Mouse (Mus musculus): Measurements from ENCODE around the gene Man1b1. TPM values are rescaled to one million over a fixed set of nuclear protein-coding genes. Genes with fewer than 3 reads are reported as not detected.

The Man1b1 gene
- polyA plus RNA-seq, 1 experiment from 2014 or later: 53.2 TPM

- Histone ChIP-seq H3K36me3 (no peaks in the 10 kb centered on the region), H3K27ac (no peak overlapping the region), H3K27me3 (peaks cover 89% of the 10 kb centered on the region), H3K4me3 (replicated peaks) (peak overlapping the region; percentile 40), H3K4me2 (peak overlapping the region; percentile 61), H3K4me1 (peaks cover 30% of the 10 kb centered on the region), H3K9ac (0 out of 2 replicates have a peak overlapping the region, but pooled peaks have one; percentile 17), H3K9me3 (replicated peaks) (no peaks in the 10 kb centered on the region)
- peak; percentile 23; the same call in 1 of the 2 replicates for ATAC-seq (replicated peaks; ENCODE audit: low FRiP score)
- 2% methylated on average over 40 of the region's 43 CpGs for whole genome bisulfite sequencing
Measured at GRCm38 (mm10) chr2:25292054-25292544, 40.0 kb upstream of the Man1b1 start.

- Histone ChIP-seq H3K27ac (no peak overlapping the region), H3K9ac (0 out of 2 replicates have a peak overlapping the region, but pooled peaks have one; percentile 17), H3K9me3 (replicated peaks) (no peaks in the 10 kb centered on the region), H3K4me2 (peak overlapping the region; percentile 61; the same call in 1 of the 2 replicates), H3K36me3 (no peaks in the 10 kb centered on the region), H3K27me3 (peaks cover 91% of the 10 kb centered on the region), H3K4me1 (peaks cover 30% of the 10 kb centered on the region), H3K4me3 (replicated peaks) (no peak overlapping the region)
- 5% methylated on average over 1 of the region's 1 CpGs for WGBS
- no peak for ATAC-seq (replicated peaks; ENCODE audit: low FRiP score)
Measured at GRCm38 (mm10) chr2:25292856-25293255, 39.3 kb upstream of the Man1b1 start.

GRCm38 (mm10) chr2:25293706-25294105 is 38.4 kb upstream of the Man1b1 start:
- H3K4me1 ChIP-seq: peaks cover 30% of the 10 kb centered on the region
- peaks cover 83% of the 10 kb centered on the region for H3K27me3 ChIP-seq
- H3K4me3 ChIP-seq (replicated peaks): no peak overlapping the region
- no peaks in the 10 kb centered on the region for H3K9me3 ChIP-seq (replicated peaks)
- WGBS: 71% methylated on average over 9 of the region's 9 CpGs
- H3K4me2 ChIP-seq: no peak overlapping the region
- no peak for ATAC-seq (replicated peaks; ENCODE audit: low FRiP score)
- H3K9ac ChIP-seq: no peak overlapping the region
- H3K27ac ChIP-seq: no peak overlapping the region
- H3K36me3 ChIP-seq: no peaks in the 10 kb centered on the region

GRCm38 (mm10) chr2:25297093-25297492 is 35.0 kb upstream of the Man1b1 start:
- Histone ChIP-seq H3K27ac (no peak overlapping the region), H3K4me2 (no peak overlapping the region), H3K27me3 (peaks cover 52% of the 10 kb centered on the region), H3K9me3 (replicated peaks) (no peaks in the 10 kb centered on the region), H3K36me3 (no peaks in the 10 kb centered on the region), H3K4me3 (replicated peaks) (no peak overlapping the region), H3K9ac (no peak overlapping the region), H3K4me1 (peaks cover 8% of the 10 kb centered on the region)
- WGBS: 72% methylated on average over 8 of the region's 8 CpGs
- ATAC-seq (replicated peaks; ENCODE audit: low FRiP score): no peak

- 79% methylated on average over 10 of the region's 10 CpGs for WGBS
- Histone ChIP-seq H3K36me3 (no peaks in the 10 kb centered on the region), H3K4me1 (no peaks in the 10 kb centered on the region), H3K9ac (no peak overlapping the region), H3K4me2 (no peak overlapping the region), H3K4me3 (replicated peaks) (no peak overlapping the region), H3K9me3 (replicated peaks) (no peaks in the 10 kb centered on the region), H3K27ac (no peak overlapping the region), H3K27me3 (peaks cover 45% of the 10 kb centered on the region)
- ATAC-seq (replicated peaks; ENCODE audit: low FRiP score): no peak
Measured at GRCm38 (mm10) chr2:25298046-25298445, 34.1 kb upstream of the Man1b1 start.

GRCm38 (mm10) chr2:25303452-25303851 is 28.7 kb upstream of the Man1b1 start:
- Histone ChIP-seq H3K9ac (no peak overlapping the region), H3K4me3 (replicated peaks) (no peak overlapping the region), H3K4me1 (peaks cover 11% of the 10 kb centered on the region), H3K4me2 (no peak overlapping the region), H3K27me3 (peaks cover 54% of the 10 kb centered on the region), H3K27ac (no peak overlapping the region), H3K9me3 (replicated peaks) (no peaks in the 10 kb centered on the region), H3K36me3 (no peaks in the 10 kb centered on the region)
- WGBS: 77% methylated on average over 3 of the region's 3 CpGs
- no peak for ATAC-seq (replicated peaks; ENCODE audit: low FRiP score)

GRCm38 (mm10) chr2:25303931-25304656 is 28.0 kb upstream of the Man1b1 start:
- H3K9ac ChIP-seq: no peak overlapping the region
- H3K4me1 ChIP-seq: peaks cover 11% of the 10 kb centered on the region
- ATAC-seq (replicated peaks; ENCODE audit: low FRiP score): no peak
- H3K27me3 ChIP-seq: peaks cover 61% of the 10 kb centered on the region
- no peaks in the 10 kb centered on the region for H3K36me3 ChIP-seq
- no peak overlapping the region for H3K27ac ChIP-seq
- H3K4me3 ChIP-seq (replicated peaks): peak overlapping the region; percentile 46
- H3K9me3 ChIP-seq (replicated peaks): no peaks in the 10 kb centered on the region
- WGBS: 76% methylated on average over 7 of the region's 7 CpGs
- peak overlapping the region; percentile 69 for H3K4me2 ChIP-seq

- H3K27ac ChIP-seq: no peak overlapping the region
- H3K4me3 ChIP-seq (replicated peaks): peak overlapping the region; percentile 46
- no peaks in the 10 kb centered on the region for H3K36me3 ChIP-seq
- no peak overlapping the region for H3K9ac ChIP-seq
- H3K4me1 ChIP-seq: peaks cover 11% of the 10 kb centered on the region
- peak overlapping the region; percentile 69 for H3K4me2 ChIP-seq
- no peak; the same call in 1 of the 2 replicates for ATAC-seq (replicated peaks; ENCODE audit: low FRiP score)
- 2% methylated on average over 44 of the region's 45 CpGs for WGBS
- peaks cover 68% of the 10 kb centered on the region for H3K27me3 ChIP-seq
- no peaks in the 10 kb centered on the region for H3K9me3 ChIP-seq (replicated peaks)
Measured at GRCm38 (mm10) chr2:25304657-25305541, 27.2 kb upstream of the Man1b1 start.

- Histone ChIP-seq H3K4me2 (peak overlapping the region; percentile 69), H3K27ac (no peak overlapping the region), H3K4me3 (replicated peaks) (peak overlapping the region; percentile 46), H3K36me3 (no peaks in the 10 kb centered on the region), H3K9me3 (replicated peaks) (no peaks in the 10 kb centered on the region), H3K4me1 (peaks cover 11% of the 10 kb centered on the region), H3K27me3 (peaks cover 77% of the 10 kb centered on the region), H3K9ac (no peak overlapping the region)
- 48% methylated on average over 14 of the region's 14 CpGs for WGBS
- ATAC-seq (replicated peaks; ENCODE audit: low FRiP score): no peak
Measured at GRCm38 (mm10) chr2:25305587-25306359, 26.4 kb upstream of the Man1b1 start.

- Histone ChIP-seq H3K36me3 (no peaks in the 10 kb centered on the region), H3K9ac (no peak overlapping the region), H3K9me3 (replicated peaks) (no peaks in the 10 kb centered on the region), H3K4me2 (no peak overlapping the region), H3K4me3 (replicated peaks) (no peak overlapping the region), H3K4me1 (peaks cover 6% of the 10 kb centered on the region), H3K27me3 (peaks cover 97% of the 10 kb centered on the region), H3K27ac (no peak overlapping the region)
- 54% methylated on average over 10 of the region's 10 CpGs for WGBS
- ATAC-seq (replicated peaks; ENCODE audit: low FRiP score): no peak
Measured at GRCm38 (mm10) chr2:25310180-25310579, 22.0 kb upstream of the Man1b1 start.

GRCm38 (mm10) chr2:25310969-25311368 is 21.2 kb upstream of the Man1b1 start:
- under 1% methylated on average over 22 of the region's 22 CpGs for WGBS
- H3K9ac ChIP-seq: no peak overlapping the region
- no peaks in the 10 kb centered on the region for H3K36me3 ChIP-seq
- no peaks in the 10 kb centered on the region for H3K9me3 ChIP-seq (replicated peaks)
- peaks cover 97% of the 10 kb centered on the region for H3K27me3 ChIP-seq
- H3K4me2 ChIP-seq: 0 out of 2 replicates have a peak overlapping the region, but pooled peaks have one; percentile 14
- H3K4me1 ChIP-seq: peaks cover 4% of the 10 kb centered on the region; the same call in 1 of the 2 replicates
- H3K4me3 ChIP-seq (replicated peaks): no peak overlapping the region
- H3K27ac ChIP-seq: no peak overlapping the region
- no peak for ATAC-seq (replicated peaks; ENCODE audit: low FRiP score)
